Mouse (Mus musculus) liver, embryonic 14.5 days (tissue): ENCODE measurements around the gene Cd244a. TPM values are rescaled to one million over a fixed set of nuclear protein-coding genes. Genes with fewer than 3 reads are reported as not detected.
A peak's percentile ranks its signal among the peaks of the same experiment; 100 is the strongest.

ENCODE experiments used
- ATAC-seq: fragments of 200-750 bp; cut with Nextera tagmentation; 2 replicates; pipeline ENCODE4 v1.8.0; 2017; ENCODE audit warnings: moderate number of reproducible peaks, mild to moderate bottlenecking, moderate library complexity; ENCODE audit not compliant: insufficient read depth
- DNase-seq, 3 experiments: peaks; one replicate each; pipeline ENCODE4 v3.0.0-alpha.2; 2012 to 2013; ENCODE audit warnings: low read depth in 3 of 3, low spot score in 3 of 3
- H3K27ac ChIP-seq: fragments of 300-500 bp; sonication (generic); 2 replicates; pipeline ENCODE4 v1.5.1; 2014; ENCODE audit warnings: moderate library complexity, mild to moderate bottlenecking, control low read depth, inconsistent platforms
- H3K27me3 ChIP-seq: fragments of 300-500 bp; sonication (generic); 2 replicates; pipeline ENCODE4 v1.6.1; 2014; ENCODE audit warnings: mild to moderate bottlenecking, low read length, moderate library complexity; ENCODE audit not compliant: control insufficient read depth, insufficient read depth
- H3K36me3 ChIP-seq: fragments of 300-500 bp; sonication (generic); replicated peaks from 2 replicates; pipeline ENCODE4 v1.6.1; 2014; ENCODE audit warnings: low read depth; ENCODE audit not compliant: control insufficient read depth, insufficient read depth
- H3K4me1 ChIP-seq, 2 experiments: fragments of 200-500 bp in 1 of 2; fragments of 300-500 bp in 1 of 2; sonication (generic) in 1 of 2; replicated peaks; 2 replicates each; pipeline ENCODE4 v1.6.1; 2012 to 2014; ENCODE audit warnings: antibody characterized with exemption in 1 of 2, inconsistent platforms in 1 of 2, low read length in 1 of 2; ENCODE audit not compliant: control insufficient read depth in 2 of 2, insufficient read depth in 2 of 2
- H3K4me2 ChIP-seq: fragments of 300-500 bp; sonication (generic); 2 replicates; pipeline ENCODE4 v1.6.1; 2014; ENCODE audit warnings: low read depth, mild to moderate bottlenecking, control low read depth, moderate library complexity
- H3K4me3 ChIP-seq, 2 experiments: fragments of 200-500 bp in 1 of 2; fragments of 300-500 bp in 1 of 2; sonication (generic) in 1 of 2; 2 replicates each; pipeline ENCODE4 v1.5.1; 2012 to 2014; ENCODE audit warnings: low read depth in 2 of 2, low read length in 2 of 2, mild to moderate bottlenecking in 2 of 2, control low read depth in 1 of 2, inconsistent platforms in 1 of 2, moderate library complexity in 1 of 2; ENCODE audit not compliant: insufficient read depth in 1 of 2
- H3K9ac ChIP-seq: fragments of 300-500 bp; sonication (generic); replicated peaks from 2 replicates; pipeline ENCODE4 v1.6.1; 2014; ENCODE audit warnings: mild to moderate bottlenecking, control low read depth, moderate library complexity
- H3K9me3 ChIP-seq: fragments of 300-500 bp; sonication (generic); 2 replicates; pipeline ENCODE4 v1.6.1; 2016; ENCODE audit warnings: low read length, mixed read lengths; ENCODE audit not compliant: control insufficient read depth
- CTCF ChIP-seq: IDR thresholded peaks from 2 replicates; pipeline ENCODE4 v1.5.1; 2016; ENCODE audit warnings: antibody characterized with exemption, low read depth, control low read depth
- EP300 ChIP-seq: IDR thresholded peaks from 2 replicates; pipeline ENCODE4 v1.6.1; 2016; ENCODE audit warnings: antibody characterized with exemption, low read depth
- WGBS: fragments of 180-500 bp; shearing (Covaris S2); extraction: QIAGEN DNeasy Blood & Tissue Kit; methylation state at CpG from one replicate; pipeline ENCODE4 v1.1.7; 2014; ENCODE audit not compliant: insufficient replicate concordance; 5-methylcytosine and 5-hydroxymethylcytosine counted together
- polyA plus RNA-seq, 2 experiments: library from polyadenylated mRNA; depleted of rRNA in 1 of 2; stranded (reverse) in 1 of 2; unstranded in 1 of 2; fragments of >200 nt; fragmentation: Nextera tagmentation in 1 of 2; extraction: Ambion mirVana in 1 of 2; gene quantifications; 2 replicates each; pipeline versions ENCODE4 v1.2.1 to v1.2.3; 2012 to 2014

Gene Cd244a
- polyA plus RNA-seq, 2 experiments, result 0.12 to 0.22 TPM

DNA sequence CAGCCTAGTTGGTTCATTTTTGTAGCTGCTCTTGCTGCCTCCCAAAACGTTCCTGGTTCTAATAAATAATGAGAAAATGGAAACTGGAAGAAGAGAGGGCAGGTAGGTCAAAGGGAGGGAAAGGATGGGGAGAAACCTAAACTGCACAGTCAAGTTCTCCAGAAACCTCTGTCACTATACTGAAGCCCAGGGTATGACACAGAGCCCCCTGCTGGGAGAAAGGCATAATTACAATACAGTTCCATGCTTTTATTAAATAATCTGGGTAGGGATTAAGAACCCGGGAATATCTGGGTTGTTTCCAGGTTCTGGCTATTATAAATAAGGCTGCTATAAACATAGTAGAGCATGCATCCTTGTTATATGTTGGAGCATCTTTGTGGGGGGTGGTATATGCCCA lies 55.0 kb downstream of the Cd244a start:
- Histone ChIP-seq H3K4me3 (no peak overlapping the region), H3K27ac (no peak overlapping the region), H3K9ac (no peak overlapping the region), H3K36me3 (no peaks in the 10 kb centered on the region), H3K4me2 (no peak overlapping the region), H3K9me3 (no peaks in the 10 kb centered on the region), H3K4me1 (no peaks in the 10 kb centered on the region), H3K27me3 (no peaks in the 10 kb centered on the region)
- DNase-seq, result no peak
- 8% methylated on average over 2 of the region's 2 CpGs for WGBS
- no peak for ATAC-seq
- TF ChIP-seq CTCF, result peak; percentile 57
- no peak for TF ChIP-seq EP300

DNA sequence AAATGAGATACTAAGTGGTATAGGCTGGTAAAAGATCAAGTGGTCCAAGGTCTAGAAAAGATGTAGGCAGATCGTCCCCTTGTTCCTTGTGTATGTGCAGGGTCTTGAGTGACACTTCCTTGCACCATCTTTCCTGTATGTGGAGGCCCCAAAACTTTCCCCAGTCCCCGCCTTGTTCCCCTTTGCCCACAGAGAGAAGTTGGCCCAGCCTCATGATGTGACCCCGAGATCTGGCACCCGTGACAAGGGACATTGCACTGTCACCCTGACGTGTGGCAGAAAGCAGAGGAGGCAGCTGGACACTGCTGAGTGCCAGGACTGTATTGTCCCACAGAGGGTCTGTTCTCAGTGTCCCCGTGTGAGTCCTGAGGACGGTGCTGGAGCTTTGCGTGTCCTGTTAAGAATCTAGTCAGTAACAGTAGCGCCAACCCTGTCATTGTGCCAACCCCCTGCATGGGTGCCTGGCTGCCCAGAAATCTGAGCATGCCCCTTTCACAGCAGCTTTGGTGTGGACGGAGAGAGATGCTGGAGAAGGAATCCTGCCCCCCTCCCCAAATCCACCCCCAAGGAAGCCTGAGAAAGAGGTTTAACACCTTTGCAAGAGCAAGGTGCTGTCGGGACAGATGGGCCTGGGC lies 58.0 kb downstream of the Cd244a start:
- TF ChIP-seq CTCF (no peak), EP300 (no peak)
- Histone ChIP-seq H3K4me2 (no peak overlapping the region), H3K36me3 (no peaks in the 10 kb centered on the region), H3K27ac (no peak overlapping the region), H3K4me3 (no peak overlapping the region), H3K9me3 (no peaks in the 10 kb centered on the region), H3K4me1 (no peaks in the 10 kb centered on the region), H3K27me3 (no peaks in the 10 kb centered on the region), H3K9ac (no peak overlapping the region)
- DNase-seq, result no peak
- no peak for ATAC-seq
- WGBS, result 52% methylated on average over 11 of the region's 11 CpGs

DNA sequence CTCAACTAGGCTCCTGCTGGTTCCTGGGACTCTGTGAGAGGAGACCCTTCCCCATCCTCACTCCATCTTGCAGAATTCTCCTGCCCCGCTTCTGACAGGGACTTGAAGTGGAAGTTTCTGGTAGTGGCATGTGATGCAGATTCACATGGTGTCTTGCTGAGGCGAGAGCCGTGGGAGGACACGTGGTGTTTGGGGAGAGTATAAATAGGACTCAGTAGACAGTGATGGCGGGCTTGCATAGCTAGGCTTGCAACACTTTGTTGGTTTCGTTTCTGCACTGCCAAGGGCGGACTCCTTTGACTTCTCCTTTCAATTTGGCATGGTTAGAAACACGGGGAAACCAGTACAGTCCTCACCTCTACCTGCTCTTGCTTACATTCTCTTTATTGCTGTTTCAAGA lies 60.0 kb downstream of the Cd244a start:
- H3K27ac ChIP-seq, result no peak overlapping the region
- TF ChIP-seq CTCF (no peak), EP300 (no peak)
- H3K4me2 ChIP-seq, result no peak overlapping the region
- 42% methylated on average over 8 of the region's 8 CpGs for WGBS
- no peaks in the 10 kb centered on the region for H3K9me3 ChIP-seq
- DNase-seq, result no peak
- H3K36me3 ChIP-seq, result no peaks in the 10 kb centered on the region
- no peak for ATAC-seq
- H3K4me1 ChIP-seq, result no peaks in the 10 kb centered on the region
- H3K27me3 ChIP-seq, result no peaks in the 10 kb centered on the region
- no peak overlapping the region for H3K4me3 ChIP-seq
- H3K9ac ChIP-seq, result no peak overlapping the region

DNA sequence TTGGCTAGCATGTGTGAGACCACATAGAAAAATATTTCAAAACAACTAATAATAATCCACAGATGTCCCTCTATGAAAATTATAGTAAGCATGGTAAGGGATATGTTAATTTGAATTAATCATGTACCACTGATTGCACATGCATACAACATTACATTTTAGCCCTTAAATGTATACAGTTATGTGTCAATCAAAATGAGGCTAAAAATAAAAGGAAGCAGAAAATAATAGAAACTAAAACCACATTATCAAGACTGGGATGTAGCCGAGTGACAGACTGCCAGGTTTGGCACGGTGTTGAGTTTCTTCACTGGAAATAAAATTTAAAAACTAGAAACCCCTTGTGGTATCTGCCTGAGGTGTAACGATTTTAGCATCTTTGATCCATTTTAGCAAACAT lies 60.7 kb downstream of the Cd244a start:
- no peak for DNase-seq
- TF ChIP-seq EP300, result no peak
- TF ChIP-seq CTCF, result no peak
- no peak for ATAC-seq
- Histone ChIP-seq H3K4me1 (no peaks in the 10 kb centered on the region), H3K27ac (no peak overlapping the region), H3K4me2 (no peak overlapping the region), H3K9ac (no peak overlapping the region), H3K4me3 (no peak overlapping the region), H3K9me3 (no peaks in the 10 kb centered on the region), H3K36me3 (no peaks in the 10 kb centered on the region), H3K27me3 (no peaks in the 10 kb centered on the region)
- WGBS, result 21% methylated on average over 3 of the region's 3 CpGs

DNA sequence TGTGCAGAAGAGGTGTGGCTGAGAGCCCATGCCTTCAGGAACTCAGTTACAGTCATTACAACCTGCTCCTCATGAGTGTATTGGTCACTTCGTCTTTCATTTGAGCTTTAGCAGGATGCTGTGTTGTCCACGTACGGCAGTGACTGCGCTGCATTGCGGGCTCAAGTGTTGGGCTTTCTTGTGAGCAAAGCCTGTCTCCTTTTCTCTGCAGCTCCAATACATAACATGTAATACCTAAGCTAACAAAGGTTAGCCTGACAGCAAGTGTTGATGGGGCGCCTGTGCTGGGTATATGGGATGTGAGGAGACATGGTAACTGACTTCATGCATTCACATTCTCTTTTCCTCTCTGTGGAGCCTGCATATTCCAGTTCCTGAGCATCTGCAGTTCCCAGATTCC lies 61.1 kb downstream of the Cd244a start:
- Histone ChIP-seq H3K4me3 (no peak overlapping the region), H3K9me3 (no peaks in the 10 kb centered on the region), H3K27ac (no peak overlapping the region), H3K4me2 (no peak overlapping the region), H3K9ac (no peak overlapping the region), H3K27me3 (no peaks in the 10 kb centered on the region), H3K4me1 (no peaks in the 10 kb centered on the region), H3K36me3 (no peaks in the 10 kb centered on the region)
- DNase-seq (no peak), ATAC-seq (no peak)
- TF ChIP-seq EP300 (no peak), CTCF (no peak)
- WGBS, result 69% methylated on average over 6 of the region's 6 CpGs
